Mouse (Mus musculus) testis, adult 2 months (tissue): Measurements from ENCODE around the gene Tmem269.

Experiments used
- CTCF ChIP-seq: fragments of 200-500 bp; IDR thresholded peaks from 2 replicates; pipeline ENCODE4 v1.5.1; 2012; ENCODE audit warnings: low read depth, mild to moderate bottlenecking, inconsistent platforms, low read length, moderate library complexity; ENCODE audit not compliant: control insufficient read depth, insufficient read depth, insufficient replicate concordance
- POLR2A ChIP-seq: fragments of 200-500 bp; IDR thresholded peaks from 2 replicates; pipeline ENCODE4 v1.6.1; 2012; ENCODE audit warnings: low read depth, mild to moderate bottlenecking, inconsistent platforms, low read length, moderate library complexity; ENCODE audit not compliant: control insufficient read depth

DNA sequence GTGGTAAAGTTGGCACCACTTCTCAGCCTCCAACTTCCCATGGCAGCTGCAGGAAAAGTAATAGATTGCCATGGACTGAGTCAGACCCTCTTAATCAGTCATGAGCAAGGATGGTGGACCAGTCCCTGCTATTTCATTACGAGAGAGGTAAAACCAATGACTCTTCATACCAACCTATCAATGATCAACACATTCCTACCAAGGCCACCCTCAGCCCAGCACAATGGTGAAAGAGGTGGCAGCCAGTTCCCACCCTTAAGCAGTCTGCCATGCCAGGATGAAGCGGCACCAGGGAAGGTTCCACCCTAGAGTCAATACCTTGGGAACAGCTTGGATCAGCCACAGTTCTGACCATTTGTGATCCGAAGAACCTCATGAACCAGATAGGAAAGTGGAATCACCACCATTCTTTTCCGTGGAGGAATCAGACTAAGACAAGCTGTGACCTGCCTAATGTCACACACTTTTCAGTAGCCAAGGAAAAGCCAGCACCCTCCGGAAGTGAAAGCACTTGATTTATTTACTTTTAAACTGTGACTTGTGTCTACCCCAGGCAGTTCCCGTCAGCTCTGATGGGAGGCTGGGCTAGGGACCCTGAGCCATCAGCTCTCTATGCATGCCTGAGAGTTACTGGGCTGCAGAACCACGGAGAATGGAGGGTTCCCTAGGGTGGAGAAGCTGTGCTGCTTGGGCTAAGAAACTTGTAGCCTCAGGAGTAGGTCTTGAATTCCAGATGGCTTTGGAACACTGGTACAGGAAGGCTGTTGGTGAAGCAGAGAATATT lies 34.2 kb upstream of the Tmem269 start:
- TF ChIP-seq CTCF (no peak), POLR2A (no peak)
